Mouse (Mus musculus) cerebellum, adult 9-11 months (tissue): ENCODE results near the gene Tnr.
"Not testable (repeated sequence)": the region's sequence is repeated elsewhere in the genome, so short reads cannot be mapped to it uniquely, and the experiment has no call there.

Source experiments
- DNase-seq: peaks from one replicate; pipeline ENCODE4 v3.0.0; 2022

Tnr gene

GRCm38 (mm10) chr1:159885476-159885875 is 361.9 kb downstream of the Tnr start:
- DNase-seq = no peak

GRCm38 (mm10) chr1:159888611-159889010 is 365.0 kb downstream of the Tnr start:
- DNase-seq = no peak

- DNase-seq = no peak
Measured at GRCm38 (mm10) chr1:159889012-159889765, 365.6 kb downstream of the Tnr start.

GRCm38 (mm10) chr1:159890524-159890923 is 367.0 kb downstream of the Tnr start:
- no peak for DNase-seq

- no peak for DNase-seq
Measured at GRCm38 (mm10) chr1:159895094-159895493, 371.5 kb downstream of the Tnr start.

- DNase-seq = no peak
Measured at GRCm38 (mm10) chr1:159899991-159900390, 376.4 kb downstream of the Tnr start.

GRCm38 (mm10) chr1:159900639-159901038 is 377.1 kb downstream of the Tnr start:
- DNase-seq = no peak

GRCm38 (mm10) chr1:159901366-159902119 is 378.0 kb downstream of the Tnr start:
- DNase-seq = no peak

- DNase-seq = no peak
Measured at GRCm38 (mm10) chr1:159902120-159902497, 378.5 kb downstream of the Tnr start.

GRCm38 (mm10) chr1:159911006-159911405 is 387.4 kb downstream of the Tnr start:
- DNase-seq = no peak

GRCm38 (mm10) chr1:159914726-159915125 is 391.2 kb downstream of the Tnr start:
- DNase-seq = no peak

- DNase-seq = no peak
Measured at GRCm38 (mm10) chr1:159920571-159920970, 397.0 kb downstream of the Tnr start.

- no peak for DNase-seq
Measured at GRCm38 (mm10) chr1:159923010-159923409, 399.4 kb downstream of the Tnr start.

GRCm38 (mm10) chr1:159924105-159924504 is 400.5 kb downstream of the Tnr start:
- DNase-seq = no peak

GRCm38 (mm10) chr1:159924684-159925083 is 401.1 kb downstream of the Tnr start:
- DNase-seq = no peak

GRCm38 (mm10) chr1:159928681-159929335 is 405.2 kb downstream of the Tnr start:
- no peak for DNase-seq

GRCm38 (mm10) chr1:159932092-159932491 is 408.5 kb downstream of the Tnr start:
- no peak for DNase-seq

- no peak for DNase-seq
Measured at GRCm38 (mm10) chr1:159932598-159932997, 409.0 kb downstream of the Tnr start.

- no peak for DNase-seq
Measured at GRCm38 (mm10) chr1:159938449-159938848, 414.9 kb downstream of the Tnr start.

- DNase-seq = peak; percentile 19
Measured at GRCm38 (mm10) chr1:159939335-159939734, 415.8 kb downstream of the Tnr start.

GRCm38 (mm10) chr1:159953526-159953925 is 430.0 kb downstream of the Tnr start:
- DNase-seq = no peak

GRCm38 (mm10) chr1:159963351-159963750 is 439.8 kb downstream of the Tnr start:
- no peak for DNase-seq

- DNase-seq = not testable (repeated sequence)
Measured at GRCm38 (mm10) chr1:159966286-159966685, 442.7 kb downstream of the Tnr start.

GRCm38 (mm10) chr1:159968395-159968794 is 444.8 kb downstream of the Tnr start:
- DNase-seq = no peak
